In genomic region chr12:5119286-5119685, GRCm38 (mm10) we compare ENCODE assay signal across 8 mouse cellular contexts.
DNase-seq lines count a peak whose midpoint lies in the region; ATAC-seq and TF ChIP-seq lines count a peak whose summit lies in the region.

No protein-coding gene starts in this region.

- H3K27me3 ChIP-seq in lung, postnatal 0 days (replicated peaks; ENCODE audit: insufficient read depth, low read length) = no peaks in the 10 kb centered on the region
- H3K27me3 ChIP-seq in forebrain, postnatal 0 days (ENCODE audit: insufficient read depth, low read length) = no peaks in the 10 kb centered on the region
- no peaks in the 10 kb centered on the region for H3K27me3 ChIP-seq in liver, embryonic 11.5 days (replicated peaks; ENCODE audit: control insufficient read depth, insufficient read depth, low read length)
- H3K27me3 ChIP-seq in stomach, embryonic 15.5 days (replicated peaks) = no peaks in the 10 kb centered on the region

- DNase-seq in lung, postnatal 0 days (ENCODE audit: low spot score) = no peak
- no peak for DNase-seq in lung, adult 18-20 months
- no peak for DNase-seq in forebrain, postnatal 0 days
- DNase-seq in liver, embryonic 11.5 days (ENCODE audit: low spot score) = no peak
- DNase-seq in gastrocnemius, postnatal 25 days = no peak
- no peak for DNase-seq in cerebellum, postnatal 10 days
- DNase-seq in right cerebral cortex, adult 18-20 months = no peak

- ATAC-seq in lung, postnatal 0 days = no peak; the same call in 1 of the 2 replicates
- ATAC-seq in forebrain, postnatal 0 days = peak; percentile 52
- peak; percentile 14; the same call in 1 of the 2 replicates for ATAC-seq in liver, embryonic 11.5 days (replicated peaks; ENCODE audit: low FRiP score)
- ATAC-seq in stomach, embryonic 15.5 days (ENCODE audit: insufficient read depth, low FRiP score, low read depth) = 0 out of 2 replicates have a peak, but pooled peaks have one; percentile 6

- H3K4me2 ChIP-seq in lung, postnatal 0 days (replicated peaks; ENCODE audit: low read depth, low read length) = peak overlapping the region; percentile 42
- H3K4me2 ChIP-seq in forebrain, postnatal 0 days (ENCODE audit: low read depth) = peak overlapping the region; percentile 41
- peak overlapping the region; percentile 55 for H3K4me2 ChIP-seq in liver, embryonic 11.5 days
- H3K4me2 ChIP-seq in stomach, embryonic 15.5 days = peak overlapping the region; percentile 46

- H3K36me3 ChIP-seq in lung, postnatal 0 days (ENCODE audit: insufficient read depth, low read length) = no peaks in the 10 kb centered on the region
- H3K36me3 ChIP-seq in forebrain, postnatal 0 days (ENCODE audit: insufficient read depth) = peaks cover 5% of the 10 kb centered on the region; the same call in 1 of the 2 replicates
- H3K36me3 ChIP-seq in liver, embryonic 11.5 days (ENCODE audit: control insufficient read depth, insufficient read depth, low read length) = no peaks in the 10 kb centered on the region
- H3K36me3 ChIP-seq in stomach, embryonic 15.5 days = no peaks in the 10 kb centered on the region

- no peak overlapping the region for H3K4me3 ChIP-seq in lung, postnatal 0 days (ENCODE audit: low read depth, low read length)
- peak overlapping the region; percentile 27 for H3K4me3 ChIP-seq in forebrain, postnatal 0 days (ENCODE audit: low read depth, low read length)
- H3K4me3 ChIP-seq in liver, embryonic 11.5 days (ENCODE audit: low read depth, low read length) = no peak overlapping the region; the same call in 1 of the 2 replicates
- H3K4me3 ChIP-seq in stomach, embryonic 15.5 days (replicated peaks) = peak overlapping the region; percentile 27

- WGBS in lung, postnatal 0 days = 44% methylated on average over 9 of the region's 9 CpGs
- 34% methylated on average over 9 of the region's 9 CpGs for WGBS in forebrain, postnatal 0 days
- 61% methylated on average over 9 of the region's 9 CpGs for WGBS in liver, embryonic 11.5 days
- 35% methylated on average over 9 of the region's 9 CpGs for WGBS in stomach, embryonic 15.5 days

- no peaks in the 10 kb centered on the region for H3K4me1 ChIP-seq in lung, postnatal 0 days (ENCODE audit: insufficient read depth, low read depth, low read length)
- H3K4me1 ChIP-seq in forebrain, postnatal 0 days (ENCODE audit: insufficient read depth) = peaks cover 12% of the 10 kb centered on the region
- peaks cover 4% of the 10 kb centered on the region; the same call in 1 of the 2 replicates for H3K4me1 ChIP-seq in liver, embryonic 11.5 days (replicated peaks; ENCODE audit: control insufficient read depth, insufficient read depth, low read length)
- peaks cover 8% of the 10 kb centered on the region; the same call in 1 of the 2 replicates for H3K4me1 ChIP-seq in stomach, embryonic 15.5 days

- no peak for TF ChIP-seq EP300 in lung, postnatal 0 days (IDR thresholded peaks at IDR 0.05)

- H3K27ac ChIP-seq in lung, postnatal 0 days (ENCODE audit: low read length) = no peak overlapping the region
- H3K27ac ChIP-seq in forebrain, postnatal 0 days (ENCODE audit: low read depth, low read length) = peak overlapping the region; percentile 59; the same call in 1 of the 2 replicates
- H3K27ac ChIP-seq in liver, embryonic 11.5 days (ENCODE audit: low read depth, low read length) = no peak overlapping the region
- no peak overlapping the region for H3K27ac ChIP-seq in stomach, embryonic 15.5 days

- no peak overlapping the region for H3K9ac ChIP-seq in lung, postnatal 0 days (replicated peaks; ENCODE audit: low read depth)
- H3K9ac ChIP-seq in forebrain, postnatal 0 days = no peak overlapping the region
- H3K9ac ChIP-seq in liver, embryonic 11.5 days (ENCODE audit: low read depth, low read length) = no peak overlapping the region
- no peak overlapping the region for H3K9ac ChIP-seq in stomach, embryonic 15.5 days

- no peaks in the 10 kb centered on the region for H3K9me3 ChIP-seq in lung, postnatal 0 days (ENCODE audit: low read length)
- no peaks in the 10 kb centered on the region for H3K9me3 ChIP-seq in forebrain, postnatal 0 days (ENCODE audit: low read length)
- H3K9me3 ChIP-seq in liver, embryonic 11.5 days (ENCODE audit: control insufficient read depth, low read length) = no peaks in the 10 kb centered on the region
- no peaks in the 10 kb centered on the region for H3K9me3 ChIP-seq in stomach, embryonic 15.5 days

- TF ChIP-seq CTCF in lung, postnatal 0 days (IDR thresholded peaks at IDR 0.05) = no peak
- no peak for TF ChIP-seq CTCF in forebrain, postnatal 0 days (IDR thresholded peaks at IDR 0.05; ENCODE audit: low read depth)

Comparison
In these comparisons a context has a peak if more than half of its experiments do, and no peak if none do; other contexts are left out.
1. H3K4me3 ChIP-seq: peak in forebrain, postnatal 0 days (single experiment) and stomach, embryonic 15.5 days (single experiment); none in lung, postnatal 0 days (single experiment) and liver, embryonic 11.5 days (single experiment).
2. Peak in every context shown above with its lines, with median percentiles within 50 percentile points of each other: H3K4me2 ChIP-seq.